Mouse (Mus musculus): ENCODE data around the gene Phka2. TPM values are rescaled to one million over a fixed set of nuclear protein-coding genes. Genes with fewer than 3 reads are reported as not detected.
A peak's percentile ranks its signal among the peaks of the same experiment; 100 is the strongest.

The Phka2 gene
- total and polyA plus RNA-seq, 3 experiments, result 16.6 to 31.0 TPM; not detected in 1

DNA sequence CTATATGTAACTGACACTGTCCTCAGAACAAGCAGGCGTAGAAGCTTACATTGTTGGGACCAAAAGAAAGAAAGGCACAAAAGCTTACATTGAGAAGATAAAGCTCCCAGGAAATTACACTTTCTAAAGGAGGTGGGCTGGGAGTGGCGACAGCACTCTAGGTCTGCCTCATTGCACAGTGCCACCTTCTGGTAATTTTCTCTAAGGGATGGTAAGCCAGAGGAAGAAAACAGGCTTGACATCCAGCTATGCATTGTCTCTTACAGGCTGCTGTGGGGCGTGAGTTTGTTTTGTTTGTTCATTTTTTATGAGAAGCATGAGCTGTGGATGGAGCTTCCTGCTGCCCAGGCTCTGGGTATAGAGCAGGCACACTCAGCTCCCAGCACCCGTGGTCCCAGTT, 50.1 kb downstream of the Phka2 start:
- no peak overlapping the region for H3K4me3 ChIP-seq (ENCODE audit: control insufficient read depth in 1 of 2, insufficient read depth in 1 of 2, low read depth in 2 of 2, low read length in 2 of 2)
- H3K9me3 ChIP-seq (replicated peaks; ENCODE audit: insufficient read depth, low read length), result no peaks in the 10 kb centered on the region
- no peaks in the 10 kb centered on the region for H3K4me1 ChIP-seq (ENCODE audit: control insufficient read depth in 1 of 2, insufficient read depth in 2 of 2, low read length in 2 of 2)
- no peaks in the 10 kb centered on the region for H3K79me2 ChIP-seq (ENCODE audit: control insufficient read depth, insufficient read depth, low read length, poor library complexity)
- peaks cover 0 to 6% of the 10 kb centered on the region in 2 experiments; a peak in 2 of 4 replicates for H3K36me3 ChIP-seq (ENCODE audit: control insufficient read depth in 1 of 2, insufficient read depth in 2 of 2, low read length in 2 of 2)
- no peak overlapping the region for H3K27ac ChIP-seq (ENCODE audit: control insufficient read depth, low read depth, low read length)
- peak; percentile 15 for DNase-seq (ENCODE audit: low read depth, low spot score)
- no peak overlapping the region for H3K9ac ChIP-seq (ENCODE audit: control insufficient read depth, low read depth, low read length, poor library complexity, severe bottlenecking)
- TF ChIP-seq MAZ (IDR thresholded peaks at IDR 0.05; ENCODE audit: low read depth, low read length) (no peak), CHD1 (IDR thresholded peaks at IDR 0.05; ENCODE audit: low read depth, low read length) (no peak), E2F4 (IDR thresholded peaks at IDR 0.05; ENCODE audit: borderline replicate concordance, low read depth, low read length) (no peak), TAL1 (IDR thresholded peaks at IDR 0.05; ENCODE audit: low read length) (no peak), BHLHE40 (IDR thresholded peaks at IDR 0.05; ENCODE audit: borderline replicate concordance, low read depth, low read length) (no peak), MXI1 (IDR thresholded peaks at IDR 0.05; ENCODE audit: low read depth, low read length) (no peak), RCOR1 (IDR thresholded peaks at IDR 0.05; ENCODE audit: low read depth, low read length) (no peak), CTCF (IDR thresholded peaks at IDR 0.05 in 2 of 3, conservative IDR thresholded peaks at IDR 0.05 in 1 of 3; ENCODE audit: control insufficient read depth in 1 of 3, insufficient read depth in 1 of 3, low read depth in 2 of 3, low read length in 3 of 3, poor library complexity in 1 of 3, severe bottlenecking in 1 of 3) (peak in 2 of 3 experiments; percentile 34 to 47; a peak in 4 of 6 replicates), CHD2 (IDR thresholded peaks at IDR 0.05; ENCODE audit: low read length) (no peak), JUND (IDR thresholded peaks at IDR 0.05; ENCODE audit: low read depth, low read length) (no peak), TCF12 (IDR thresholded peaks at IDR 0.05; ENCODE audit: low read depth, low read length) (no peak), MYB (IDR thresholded peaks at IDR 0.05; ENCODE audit: low read depth, low read length) (no peak), POLR2AphosphoS2 (IDR thresholded peaks at IDR 0.05; ENCODE audit: low read length) (no peak), ELF1 (IDR thresholded peaks at IDR 0.05; ENCODE audit: low read depth, low read length) (no peak), TBP (IDR thresholded peaks at IDR 0.05; ENCODE audit: low read depth, low read length) (no peak), POLR2AphosphoS5 (IDR thresholded peaks at IDR 0.05; ENCODE audit: borderline replicate concordance, low read depth, low read length) (no peak), NRF1 (IDR thresholded peaks at IDR 0.05; ENCODE audit: insufficient read depth, low read depth, low read length, poor library complexity, severe bottlenecking) (no peak), RAD21 (IDR thresholded peaks at IDR 0.05; ENCODE audit: low read depth, low read length) (peak; percentile 38), MEF2A (IDR thresholded peaks at IDR 0.05; ENCODE audit: extremely low read depth, insufficient replicate concordance, low read depth, low read length, poor library complexity, severe bottlenecking) (no peak), MYC (IDR thresholded peaks at IDR 0.05; ENCODE audit: low read depth, low read length) (no peak), UBTF (IDR thresholded peaks at IDR 0.05; ENCODE audit: borderline replicate concordance, insufficient read depth, low read depth, low read length) (no peak), USF1 (IDR thresholded peaks at IDR 0.05; ENCODE audit: low read depth, low read length) (no peak), ETS1 (IDR thresholded peaks at IDR 0.05; ENCODE audit: low read depth, low read length) (no peak), ZMIZ1 (IDR thresholded peaks at IDR 0.05; ENCODE audit: low read depth, low read length) (no peak), USF2 (IDR thresholded peaks at IDR 0.05; ENCODE audit: borderline replicate concordance in 1 of 2, insufficient read depth in 1 of 2, low read depth in 1 of 2, low read length in 2 of 2) (no peak), POLR2A (IDR thresholded peaks at IDR 0.05; ENCODE audit: control insufficient read depth in 1 of 2, insufficient read depth in 1 of 2, low read depth in 1 of 2, low read length in 2 of 2, poor library complexity in 1 of 2) (no peak), MAFK (IDR thresholded peaks at IDR 0.05; ENCODE audit: borderline replicate concordance, low read depth, low read length) (no peak), ZC3H11A (IDR thresholded peaks at IDR 0.05; ENCODE audit: low read depth, low read length) (0 out of 2 replicates have a peak, but pooled peaks have one; percentile 16), ZNF384 (IDR thresholded peaks at IDR 0.05; ENCODE audit: low read depth, low read length) (no peak), NELFE (IDR thresholded peaks at IDR 0.05; ENCODE audit: low read depth, low read length) (no peak), MAX (IDR thresholded peaks at IDR 0.05; ENCODE audit: low read length) (no peak), GABPA (IDR thresholded peaks at IDR 0.05; ENCODE audit: low read depth, low read length) (no peak), SMC3 (IDR thresholded peaks at IDR 0.05; ENCODE audit: low read depth, low read length) (peak; percentile 59), EP300 (IDR thresholded peaks at IDR 0.05; ENCODE audit: low read depth in 1 of 2, low read length in 2 of 2) (no peak)
- no peaks in the 10 kb centered on the region for H3K27me3 ChIP-seq (ENCODE audit: control insufficient read depth in 1 of 2, insufficient read depth in 2 of 2, low read length in 2 of 2)
